Mouse (Mus musculus) neural tube, embryonic 13.5 days (tissue): ENCODE results near the gene Bcl11a. TPM values are rescaled to one million over a fixed set of nuclear protein-coding genes. Genes with fewer than 3 reads are reported as not detected.

Experiments
- ATAC-seq: fragments of 200-750 bp; cut with Nextera tagmentation; 2 replicates; pipeline ENCODE4 v1.8.0; 2017; ENCODE audit warnings: low read depth, mild to moderate bottlenecking, moderate TSS enrichment, moderate library complexity
- H3K27ac ChIP-seq: fragments of 300-500 bp; sonication (generic); replicated peaks from 2 replicates; pipeline ENCODE4 v1.5.1; 2015; ENCODE audit warnings: moderate library complexity, mild to moderate bottlenecking, inconsistent platforms
- H3K27me3 ChIP-seq: fragments of 300-500 bp; sonication (generic); 2 replicates; pipeline ENCODE4 v1.6.1; 2015; ENCODE audit warnings: mild to moderate bottlenecking, inconsistent platforms
- H3K36me3 ChIP-seq: fragments of 300-500 bp; sonication (generic); 2 replicates; pipeline ENCODE4 v1.6.1; 2015; ENCODE audit warnings: mild to moderate bottlenecking, inconsistent platforms
- H3K4me1 ChIP-seq: fragments of 300-500 bp; sonication (generic); replicated peaks from 2 replicates; pipeline ENCODE4 v1.6.1; 2015; ENCODE audit warnings: inconsistent platforms
- H3K4me2 ChIP-seq: fragments of 300-500 bp; sonication (generic); 2 replicates; pipeline ENCODE4 v1.6.1; 2015; ENCODE audit warnings: inconsistent platforms, mild to moderate bottlenecking, moderate library complexity
- H3K4me3 ChIP-seq: fragments of 300-500 bp; sonication (generic); 2 replicates; pipeline ENCODE4 v1.5.1; 2015; ENCODE audit warnings: mild to moderate bottlenecking, inconsistent platforms
- H3K9ac ChIP-seq: fragments of 300-500 bp; sonication (generic); 2 replicates; pipeline ENCODE4 v1.6.1; 2015; ENCODE audit warnings: moderate library complexity, mild to moderate bottlenecking, inconsistent platforms
- H3K9me3 ChIP-seq: fragments of 300-500 bp; sonication (generic); 2 replicates; pipeline ENCODE4 v1.6.1; 2016; ENCODE audit warnings: inconsistent platforms
- WGBS: fragments of 180-500 bp; shearing (Covaris S2); methylation state at CpG from one replicate; pipeline ENCODE4 v1.1.7; 2015; 5-methylcytosine and 5-hydroxymethylcytosine counted together
- polyA plus RNA-seq: library from polyadenylated mRNA; unstranded; fragments of >200 nt; fragmentation: Nextera tagmentation; extraction: Ambion mirVana; gene quantifications from 2 replicates; pipeline ENCODE4 v1.2.1, GENCODE M21; 2015

The Bcl11a gene
- polyA plus RNA-seq, 1 experiment from 2014 or later, result 125 TPM

GRCm38 (mm10) chr11:24081687-24082384 lies 4.0 kb downstream of the Bcl11a start:
- ATAC-seq, result 0 out of 2 replicates have a peak, but pooled peaks have one; percentile 4
- Histone ChIP-seq H3K4me1 (peaks cover 52% of the 10 kb centered on the region), H3K4me3 (peak overlapping the region; percentile 81), H3K4me2 (peak overlapping the region; percentile 78), H3K9ac (peak overlapping the region; percentile 98), H3K27me3 (no peaks in the 10 kb centered on the region), H3K9me3 (no peaks in the 10 kb centered on the region), H3K27ac (peak overlapping the region; percentile 99), H3K36me3 (peaks cover 18% of the 10 kb centered on the region)
- under 1% methylated on average over 43 of the region's 43 CpGs for WGBS

- peaks cover 59% of the 10 kb centered on the region for H3K4me1 ChIP-seq
- WGBS, result 8% methylated on average over 11 of the region's 11 CpGs
- ATAC-seq, result no peak
Measured at GRCm38 (mm10) chr11:24082385-24083075, 4.7 kb downstream of the Bcl11a start.

GRCm38 (mm10) chr11:24083076-24083405 lies 5.2 kb downstream of the Bcl11a start:
- no peaks in the 10 kb centered on the region for H3K9me3 ChIP-seq
- ATAC-seq, result no peak
- 23% methylated on average over 1 of the region's 1 CpGs for WGBS
- H3K27me3 ChIP-seq, result no peaks in the 10 kb centered on the region
- H3K36me3 ChIP-seq, result peaks cover 30% of the 10 kb centered on the region
- peak overlapping the region; percentile 78 for H3K4me2 ChIP-seq
- H3K4me1 ChIP-seq, result peaks cover 64% of the 10 kb centered on the region
- peak overlapping the region; percentile 99 for H3K27ac ChIP-seq
- peak overlapping the region; percentile 81 for H3K4me3 ChIP-seq
- H3K9ac ChIP-seq, result peak overlapping the region; percentile 98

More at GRCm38 (mm10) chr11:24082385-24083075, 4.7 kb downstream of the Bcl11a start:
- H3K9me3 ChIP-seq, result no peaks in the 10 kb centered on the region
- peak overlapping the region; percentile 81 for H3K4me3 ChIP-seq
- peaks cover 25% of the 10 kb centered on the region for H3K36me3 ChIP-seq
- peak overlapping the region; percentile 78 for H3K4me2 ChIP-seq
- no peaks in the 10 kb centered on the region for H3K27me3 ChIP-seq
- peak overlapping the region; percentile 98 for H3K9ac ChIP-seq
- peak overlapping the region; percentile 99 for H3K27ac ChIP-seq

- peak overlapping the region; percentile 99 for H3K27ac ChIP-seq
- 32% methylated on average over 7 of the region's 7 CpGs for WGBS
- H3K36me3 ChIP-seq, result peaks cover 33% of the 10 kb centered on the region
- H3K4me2 ChIP-seq, result peak overlapping the region; percentile 78
- H3K4me3 ChIP-seq, result peak overlapping the region; percentile 81
- no peaks in the 10 kb centered on the region for H3K27me3 ChIP-seq
- peak overlapping the region; percentile 98 for H3K9ac ChIP-seq
- no peak for ATAC-seq
- H3K9me3 ChIP-seq, result no peaks in the 10 kb centered on the region
- peaks cover 68% of the 10 kb centered on the region for H3K4me1 ChIP-seq
Measured at GRCm38 (mm10) chr11:24083423-24083822, 5.6 kb downstream of the Bcl11a start.

GRCm38 (mm10) chr11:24084077-24084476 lies 6.2 kb downstream of the Bcl11a start:
- peak overlapping the region; percentile 81 for H3K4me3 ChIP-seq
- peak overlapping the region; percentile 99 for H3K27ac ChIP-seq
- WGBS, result 46% methylated on average over 3 of the region's 3 CpGs
- peaks cover 40% of the 10 kb centered on the region for H3K36me3 ChIP-seq
- no peaks in the 10 kb centered on the region for H3K27me3 ChIP-seq
- H3K4me1 ChIP-seq, result peaks cover 74% of the 10 kb centered on the region
- peak overlapping the region; percentile 78 for H3K4me2 ChIP-seq
- peak overlapping the region; percentile 98 for H3K9ac ChIP-seq
- no peak for ATAC-seq
- no peaks in the 10 kb centered on the region for H3K9me3 ChIP-seq

GRCm38 (mm10) chr11:24084590-24084989 lies 6.7 kb downstream of the Bcl11a start:
- no peak for ATAC-seq
- Histone ChIP-seq H3K4me3 (peak overlapping the region; percentile 28), H3K4me2 (peak overlapping the region; percentile 78), H3K9ac (peak overlapping the region; percentile 66), H3K4me1 (peaks cover 79% of the 10 kb centered on the region), H3K27ac (peak overlapping the region; percentile 82), H3K27me3 (no peaks in the 10 kb centered on the region), H3K36me3 (peaks cover 45% of the 10 kb centered on the region), H3K9me3 (no peaks in the 10 kb centered on the region)
- WGBS, result 49% methylated on average over 4 of the region's 4 CpGs

- H3K27ac ChIP-seq, result peak overlapping the region; percentile 73
- H3K9ac ChIP-seq, result peak overlapping the region; percentile 67
- no peak for ATAC-seq
- peak overlapping the region; percentile 28 for H3K4me3 ChIP-seq
- no peaks in the 10 kb centered on the region for H3K27me3 ChIP-seq
- peaks cover 49% of the 10 kb centered on the region for H3K36me3 ChIP-seq
- H3K4me1 ChIP-seq, result peaks cover 86% of the 10 kb centered on the region
- 54% methylated on average over 6 of the region's 6 CpGs for WGBS
- H3K9me3 ChIP-seq, result no peaks in the 10 kb centered on the region
- H3K4me2 ChIP-seq, result peak overlapping the region; percentile 78
Measured at GRCm38 (mm10) chr11:24085986-24086385, 8.1 kb downstream of the Bcl11a start.

- Histone ChIP-seq H3K4me3 (peak overlapping the region; percentile 2; the same call in 1 of the 2 replicates), H3K4me2 (peak overlapping the region; percentile 78), H3K4me1 (peaks cover 95% of the 10 kb centered on the region), H3K27ac (peak overlapping the region; percentile 73), H3K27me3 (no peaks in the 10 kb centered on the region), H3K9me3 (no peaks in the 10 kb centered on the region), H3K9ac (peak overlapping the region; percentile 67), H3K36me3 (peaks cover 49% of the 10 kb centered on the region)
- no peak for ATAC-seq
- WGBS, result 71% methylated on average over 4 of the region's 4 CpGs
Measured at GRCm38 (mm10) chr11:24087069-24087468, 9.2 kb downstream of the Bcl11a start.

GRCm38 (mm10) chr11:24090443-24090842 lies 12.6 kb downstream of the Bcl11a start:
- Histone ChIP-seq H3K9ac (peak overlapping the region; percentile 52; the same call in 1 of the 2 replicates), H3K9me3 (no peaks in the 10 kb centered on the region), H3K27ac (peak overlapping the region; percentile 52), H3K4me3 (peak overlapping the region; percentile 9; the same call in 1 of the 2 replicates), H3K4me1 (peaks cover 93% of the 10 kb centered on the region), H3K4me2 (peak overlapping the region; percentile 78), H3K36me3 (peaks cover 45% of the 10 kb centered on the region), H3K27me3 (no peaks in the 10 kb centered on the region)
- ATAC-seq, result no peak
- 66% methylated on average over 4 of the region's 4 CpGs for WGBS

- Histone ChIP-seq H3K9me3 (no peaks in the 10 kb centered on the region), H3K4me1 (peaks cover 93% of the 10 kb centered on the region), H3K4me3 (peak overlapping the region; percentile 15), H3K9ac (peak overlapping the region; percentile 58), H3K36me3 (peaks cover 34% of the 10 kb centered on the region), H3K27ac (peak overlapping the region; percentile 70), H3K4me2 (peak overlapping the region; percentile 53), H3K27me3 (no peaks in the 10 kb centered on the region)
- WGBS, result 18% methylated on average over 15 of the region's 15 CpGs
- ATAC-seq, result peak; percentile 21; the same call in 1 of the 2 replicates
Measured at GRCm38 (mm10) chr11:24091393-24092080, 13.7 kb downstream of the Bcl11a start.

- peak overlapping the region; percentile 3; the same call in 1 of the 2 replicates for H3K4me2 ChIP-seq
Measured at GRCm38 (mm10) chr11:24092618-24093017, 14.8 kb downstream of the Bcl11a start.

More at GRCm38 (mm10) chr11:24092618-24093017, 14.8 kb downstream of the Bcl11a start:
- WGBS, result 60% methylated on average over 3 of the region's 3 CpGs
- Histone ChIP-seq H3K4me1 (peaks cover 93% of the 10 kb centered on the region), H3K4me3 (no peak overlapping the region), H3K36me3 (peaks cover 24% of the 10 kb centered on the region), H3K9me3 (no peaks in the 10 kb centered on the region), H3K9ac (no peak overlapping the region; the same call in 1 of the 2 replicates), H3K27me3 (no peaks in the 10 kb centered on the region), H3K27ac (0 out of 2 replicates have a peak overlapping the region, but pooled peaks have one; percentile 34)
- no peak for ATAC-seq
